17 mouse cellular contexts compared by ENCODE assay signal in the genomic region with DNA sequence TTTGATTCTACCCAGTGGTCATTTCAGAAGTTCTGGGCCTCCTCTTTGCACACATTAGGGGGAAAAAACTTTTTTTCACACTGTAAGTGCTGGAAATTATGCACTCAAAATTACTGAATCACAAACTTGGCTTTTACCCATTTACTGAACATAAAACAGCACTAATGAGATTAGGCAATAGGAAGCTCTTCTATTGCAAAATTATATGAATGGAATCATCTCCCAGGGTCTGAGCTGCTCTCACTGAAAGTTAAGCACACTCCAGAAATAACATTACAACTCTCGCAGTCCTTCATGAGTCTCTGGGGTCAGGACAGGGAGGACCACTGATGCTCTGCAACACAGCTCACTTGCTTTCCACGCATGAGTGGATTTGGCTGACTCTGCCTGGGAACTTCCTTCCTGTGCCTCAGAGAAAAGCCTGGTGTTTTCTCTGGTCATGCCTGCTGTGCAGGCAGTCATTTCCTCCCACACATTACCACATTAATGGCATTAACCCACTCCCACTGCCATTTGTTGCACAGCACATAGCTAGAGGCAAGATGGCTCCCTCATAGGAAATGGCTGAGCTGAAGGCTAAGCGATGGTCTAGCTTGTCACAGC.
DNase-seq lines count a peak whose midpoint lies in the region; ATAC-seq and TF ChIP-seq lines count a peak whose summit lies in the region.
"Had no signal": no experiment of that assay in that cellular context is flagged by ENCODE, and none has a peak within 500 bp of the region (broad histone marks: within the 10 kb centered on the region; RNA-seq: fewer than 3 reads in every experiment).

No protein-coding gene starts in this region.

- 0 out of 2 replicates have a peak, but pooled peaks cover 5% of the 10 kb centered on the region for H3K4me1 ChIP-seq in kidney, embryonic 14.5 days (ENCODE audit: control insufficient read depth, insufficient read depth, low read length)
- H3K4me1 ChIP-seq in CH12.LX (ENCODE audit: control insufficient read depth in 1 of 2, insufficient read depth in 2 of 2): peaks cover 13 to 38% of the 10 kb centered on the region in 2 experiments
- no peaks in the 10 kb centered on the region for H3K4me1 ChIP-seq in forebrain, embryonic 10.5 days
- peaks cover 4% of the 10 kb centered on the region; the same call in 1 of the 2 replicates for H3K4me1 ChIP-seq in forebrain, postnatal 0 days (ENCODE audit: insufficient read depth)
- H3K4me1 ChIP-seq: embryonic facial prominence, embryonic 12.5 days; forebrain, embryonic 15.5 days; neural tube, embryonic 12.5 days had no signal

- H3K9me3 ChIP-seq in kidney, embryonic 14.5 days (ENCODE audit: control insufficient read depth, low read length): no peaks in the 10 kb centered on the region
- peaks cover 5% of the 10 kb centered on the region for H3K9me3 ChIP-seq in CH12.LX (replicated peaks; ENCODE audit: low read length)
- no peaks in the 10 kb centered on the region for H3K9me3 ChIP-seq in forebrain, embryonic 10.5 days
- no peaks in the 10 kb centered on the region for H3K9me3 ChIP-seq in forebrain, postnatal 0 days (ENCODE audit: low read length)
- H3K9me3 ChIP-seq: embryonic facial prominence, embryonic 12.5 days; forebrain, embryonic 15.5 days; limb, embryonic 10.5 days; neural tube, embryonic 12.5 days had no signal

- TF ChIP-seq RAD21 in CH12.LX (IDR thresholded peaks at IDR 0.05; ENCODE audit: low read depth, low read length): no peak

- in situ Hi-C loops in CH12.LX (cut with MboI; ENCODE audit: low pct_ligation_motif_present, low pct_unique_long_range_greater_than_20kb, low sequenced_read_pairs): no loop called here

- 27% methylated on average over 3 of the region's 3 CpGs for WGBS in kidney, embryonic 14.5 days
- 75% methylated on average over 3 of the region's 3 CpGs for WGBS in forebrain, embryonic 10.5 days
- 74% methylated on average over 3 of the region's 3 CpGs for WGBS in forebrain, postnatal 0 days

- peak; percentile 48; the same call in 1 of the 2 replicates for TF ChIP-seq EP300 in CH12.LX (IDR thresholded peaks at IDR 0.05; ENCODE audit: low read length)

- H3K27me3 ChIP-seq in kidney, embryonic 14.5 days (ENCODE audit: control insufficient read depth, insufficient read depth, low read length): no peaks in the 10 kb centered on the region
- no peaks in the 10 kb centered on the region for H3K27me3 ChIP-seq in CH12.LX (replicated peaks)
- no peaks in the 10 kb centered on the region for H3K27me3 ChIP-seq in forebrain, embryonic 10.5 days (ENCODE audit: poor library complexity, severe bottlenecking)
- no peaks in the 10 kb centered on the region for H3K27me3 ChIP-seq in forebrain, postnatal 0 days (ENCODE audit: insufficient read depth, low read length)
- H3K27me3 ChIP-seq: embryonic facial prominence, embryonic 12.5 days; forebrain, embryonic 15.5 days; neural tube, embryonic 12.5 days had no signal

- no peak overlapping the region for H3K9ac ChIP-seq in kidney, embryonic 14.5 days (ENCODE audit: low read depth, low read length)
- H3K9ac ChIP-seq in CH12.LX (ENCODE audit: insufficient read depth, low read depth): no peak overlapping the region
- H3K9ac ChIP-seq in forebrain, postnatal 0 days: no peak overlapping the region
- H3K9ac ChIP-seq: embryonic facial prominence, embryonic 12.5 days; forebrain, embryonic 15.5 days; neural tube, embryonic 12.5 days had no signal

- H3K4me2 ChIP-seq in kidney, embryonic 14.5 days (replicated peaks; ENCODE audit: low read depth, low read length): no peak overlapping the region
- H3K4me2 ChIP-seq in CH12.LX (ENCODE audit: insufficient read depth, low read depth, poor library complexity, severe bottlenecking): no peak overlapping the region
- no peak overlapping the region for H3K4me2 ChIP-seq in forebrain, postnatal 0 days (ENCODE audit: low read depth)
- H3K4me2 ChIP-seq: embryonic facial prominence, embryonic 12.5 days; forebrain, embryonic 15.5 days; neural tube, embryonic 12.5 days had no signal

- dilution Hi-C loops in CH12.LX (cut with MboI; ENCODE audit: extremely low pct_ligation_motif_present, extremely low pct_unique_long_range_greater_than_20kb, low sequenced_read_pairs): no loop called here

- H3K36me3 ChIP-seq in kidney, embryonic 14.5 days (ENCODE audit: control insufficient read depth, insufficient read depth, low read length): no peaks in the 10 kb centered on the region
- no peaks in the 10 kb centered on the region for H3K36me3 ChIP-seq in CH12.LX (replicated peaks in 1 of 2; ENCODE audit: control insufficient read depth in 1 of 2, insufficient read depth in 1 of 2, low read length in 1 of 2)
- H3K36me3 ChIP-seq in forebrain, embryonic 10.5 days (replicated peaks): no peaks in the 10 kb centered on the region
- no peaks in the 10 kb centered on the region for H3K36me3 ChIP-seq in forebrain, postnatal 0 days (ENCODE audit: insufficient read depth)
- H3K36me3 ChIP-seq: embryonic facial prominence, embryonic 12.5 days; forebrain, embryonic 15.5 days; limb, embryonic 10.5 days; neural tube, embryonic 12.5 days had no signal

- no peaks in the 10 kb centered on the region for H3K79me2 ChIP-seq in CH12.LX (replicated peaks; ENCODE audit: control insufficient read depth, extremely low read depth, insufficient read depth, poor library complexity, severe bottlenecking)

- H3K27ac ChIP-seq in kidney, embryonic 14.5 days (ENCODE audit: low read depth, low read length): peak overlapping the region; percentile 24; the same call in 1 of the 2 replicates
- H3K27ac ChIP-seq in CH12.LX (ENCODE audit: insufficient read depth, low read depth): peak overlapping the region; percentile 21; the same call in 1 of the 2 replicates
- no peak overlapping the region for H3K27ac ChIP-seq in forebrain, embryonic 10.5 days
- no peak overlapping the region for H3K27ac ChIP-seq in forebrain, postnatal 0 days (ENCODE audit: low read depth, low read length)
- H3K27ac ChIP-seq: embryonic facial prominence, embryonic 12.5 days; forebrain, embryonic 15.5 days; limb, embryonic 10.5 days; neural tube, embryonic 12.5 days had no signal

- no peak for TF ChIP-seq POLR2A in CH12.LX (IDR thresholded peaks at IDR 0.05; ENCODE audit: low read depth, low read length)

- no peak for DNase-seq in kidney, adult 8-10 months
- peak; percentile 39 for DNase-seq in 416B (ENCODE audit: low read depth)
- peak; percentile 53 for DNase-seq in CH12.LX (ENCODE audit: extremely low read depth)
- DNase-seq in kidney, postnatal 10 days: peak; percentile 35
- DNase-seq in forebrain, embryonic 10.5 days (ENCODE audit: extremely low spot score, low spot score): no peak
- DNase-seq in forebrain, postnatal 0 days: no peak
- no peak for DNase-seq in cerebellum, adult 18-20 months
- DNase-seq: adrenal gland, postnatal 36 days; cerebellum, adult 9-10 months; heart, adult 18-20 months; heart, postnatal 14 days; thymus, postnatal 4 days had no signal

- no peak for TF ChIP-seq CTCF in CH12.LX (conservative IDR thresholded peaks at IDR 0.05 in 1 of 2, IDR thresholded peaks at IDR 0.05 in 1 of 2; ENCODE audit: low read depth in 2 of 2, low read length in 2 of 2)
- no peak for TF ChIP-seq CTCF in forebrain, postnatal 0 days (IDR thresholded peaks at IDR 0.05; ENCODE audit: low read depth)

- H3K4me3 ChIP-seq in kidney, embryonic 14.5 days (ENCODE audit: low read length): no peak overlapping the region
- H3K4me3 ChIP-seq in CH12.LX (replicated peaks in 1 of 3; ENCODE audit: low read depth in 2 of 3, low read length in 2 of 3, poor library complexity in 1 of 3): no peak overlapping the region
- H3K4me3 ChIP-seq in forebrain, embryonic 10.5 days: no peak overlapping the region
- H3K4me3 ChIP-seq in forebrain, postnatal 0 days (ENCODE audit: low read depth, low read length): no peak overlapping the region
- H3K4me3 ChIP-seq: embryonic facial prominence, embryonic 12.5 days; forebrain, embryonic 15.5 days; limb, embryonic 10.5 days; neural tube, embryonic 12.5 days had no signal

- peak; percentile 88 for ATAC-seq in kidney, embryonic 14.5 days (ENCODE audit: low FRiP score, low TSS enrichment)
- no peak for ATAC-seq in forebrain, postnatal 0 days
- ATAC-seq: forebrain, embryonic 15.5 days had no signal

TF ChIP-seq in CH12.LX, 34 proteins besides CTCF, POLR2A, EP300 and RAD21:
- TF ChIP-seq USF2 (conservative IDR thresholded peaks at IDR 0.05; ENCODE audit: low read depth, low read length) (no peak), BHLHE40 (IDR thresholded peaks at IDR 0.05; ENCODE audit: low read depth, low read length) (peak; percentile 59), TCF12 (IDR thresholded peaks at IDR 0.05; ENCODE audit: low read depth, low read length) (peak; percentile 24; the same call in 1 of the 2 replicates), ETS1 (conservative IDR thresholded peaks at IDR 0.05; ENCODE audit: low read depth, low read length) (peak; percentile 51; the same call in 1 of the 2 replicates), KAT2A (IDR thresholded peaks at IDR 0.05; ENCODE audit: insufficient replicate concordance, low read length) (no peak), MEF2A (IDR thresholded peaks at IDR 0.05; ENCODE audit: borderline replicate concordance, low read depth, low read length) (0 out of 2 replicates have a peak, but pooled peaks have one; percentile 30)

Comparison
In these comparisons a context has a peak if more than half of its experiments do, and no peak if none do; other contexts are left out.
1. DNase-seq: peak in 416B (single experiment), CH12.LX (single experiment) and kidney, postnatal 10 days (single experiment); none in kidney, adult 8-10 months (0 of 2), forebrain, embryonic 10.5 days (single experiment), forebrain, postnatal 0 days (single experiment) and cerebellum, adult 18-20 months (0 of 2).
2. H3K27ac ChIP-seq: peak in kidney, embryonic 14.5 days (single experiment) and CH12.LX (single experiment); none in forebrain, embryonic 10.5 days (single experiment) and forebrain, postnatal 0 days (single experiment).